Mouse (Mus musculus) liver, postnatal 0 days (tissue): ENCODE measurements at regions not wholly inside any gene's neighbourhood (a gene's known extent, or its start where the extent isn't known, plus 50 kb on each side); places are given as distances from the start of the nearest gene placed in this dataset.

ENCODE experiments used
- CTCF ChIP-seq: sonication (generic); IDR thresholded peaks from 2 replicates; pipeline ENCODE4 v1.5.1; 2016; ENCODE audit warnings: antibody characterized with exemption, low read depth
- EP300 ChIP-seq: IDR thresholded peaks from 2 replicates; pipeline ENCODE4 v1.6.1; 2016; ENCODE audit warnings: antibody characterized with exemption, low read depth, mild to moderate bottlenecking

GRCm38 (mm10) chr19:25729103-25729502, 56.9 kb downstream of the Dmrt2 start:
- TF ChIP-seq CTCF, result no peak
- TF ChIP-seq EP300, result no peak
